Mouse (Mus musculus) hindbrain, embryonic 16.5 days (tissue): ENCODE measurements around the gene Gnai3. TPM values are rescaled to one million over a fixed set of nuclear protein-coding genes. Genes with fewer than 3 reads are reported as not detected.

Experiments
- ATAC-seq: fragments of 200-750 bp; cut with Nextera tagmentation; 2 replicates; pipeline ENCODE4 v1.8.0; 2017; ENCODE audit warnings: moderate TSS enrichment, moderate library complexity
- H3K27ac ChIP-seq: fragments of 300-500 bp; sonication (generic); 2 replicates; pipeline ENCODE4 v1.5.1; 2014; ENCODE audit warnings: low read depth, mild to moderate bottlenecking, control low read depth, low read length, moderate library complexity
- H3K27me3 ChIP-seq: fragments of 300-500 bp; sonication (generic); replicated peaks from 2 replicates; pipeline ENCODE4 v1.6.1; 2014; ENCODE audit warnings: low read length; ENCODE audit not compliant: control insufficient read depth, insufficient read depth
- H3K36me3 ChIP-seq: fragments of 300-500 bp; sonication (generic); 2 replicates; pipeline ENCODE4 v1.6.1; 2014; ENCODE audit warnings: mild to moderate bottlenecking, low read length, moderate library complexity, mixed read lengths; ENCODE audit not compliant: control insufficient read depth, insufficient read depth
- H3K4me1 ChIP-seq: fragments of 300-500 bp; sonication (generic); 2 replicates; pipeline ENCODE4 v1.6.1; 2014; ENCODE audit warnings: low read depth, low read length; ENCODE audit not compliant: control insufficient read depth, insufficient read depth
- H3K4me2 ChIP-seq: fragments of 300-500 bp; sonication (generic); 2 replicates; pipeline ENCODE4 v1.6.1; 2014; ENCODE audit warnings: mild to moderate bottlenecking, low read length, control low read depth, moderate library complexity
- H3K4me3 ChIP-seq: fragments of 300-500 bp; sonication (generic); 2 replicates; pipeline ENCODE4 v1.5.1; 2014; ENCODE audit warnings: mild to moderate bottlenecking, low read length, control low read depth, moderate library complexity
- H3K9ac ChIP-seq: fragments of 300-500 bp; sonication (generic); 2 replicates; pipeline ENCODE4 v1.6.1; 2014; ENCODE audit warnings: low read depth, mild to moderate bottlenecking, control low read depth, low read length, moderate library complexity
- H3K9me3 ChIP-seq: fragments of 300-500 bp; sonication (generic); 2 replicates; pipeline ENCODE4 v1.6.1; 2014; ENCODE audit warnings: mild to moderate bottlenecking, low read length, moderate library complexity; ENCODE audit not compliant: control insufficient read depth
- WGBS: fragments of 180-500 bp; shearing (Covaris S2); extraction: QIAGEN DNeasy Blood & Tissue Kit; methylation state at CpG from one replicate; pipeline ENCODE4 v1.1.7; 2014; 5-methylcytosine and 5-hydroxymethylcytosine counted together
- polyA plus RNA-seq: library from polyadenylated mRNA; unstranded; fragments of >200 nt; fragmentation: Nextera tagmentation; extraction: Ambion mirVana; gene quantifications from 2 replicates; pipeline ENCODE4 v1.2.1, GENCODE M21; 2015

The Gnai3 gene
- polyA plus RNA-seq, 1 experiment from 2014 or later, result 116 TPM

DNA sequence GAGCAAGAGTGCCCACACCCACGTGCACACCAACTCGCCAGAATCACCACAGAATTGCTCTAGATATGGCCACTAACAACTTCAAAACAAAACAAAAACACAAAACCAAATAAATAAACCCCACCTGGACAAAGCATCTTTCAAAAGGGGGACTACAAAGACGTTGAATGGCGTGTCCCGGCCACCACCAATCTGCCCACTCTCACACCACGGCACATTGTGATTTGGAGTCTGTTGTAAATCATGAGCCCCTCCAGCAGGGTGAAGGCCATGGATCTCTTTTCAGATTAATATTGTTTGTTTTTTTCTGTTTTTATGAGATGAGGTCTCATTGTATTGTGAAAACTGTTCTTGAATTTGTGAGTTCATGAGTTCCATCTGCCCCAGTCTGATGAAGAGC lies 43.9 kb downstream of the Gnai3 start:
- Histone ChIP-seq H3K27me3 (no peaks in the 10 kb centered on the region), H3K9me3 (no peaks in the 10 kb centered on the region), H3K4me3 (no peak overlapping the region), H3K9ac (no peak overlapping the region), H3K4me1 (no peaks in the 10 kb centered on the region; the same call in 1 of the 2 replicates), H3K36me3 (no peaks in the 10 kb centered on the region), H3K27ac (no peak overlapping the region), H3K4me2 (no peak overlapping the region)
- 73% methylated on average over 6 of the region's 6 CpGs for WGBS
- no peak for ATAC-seq

DNA sequence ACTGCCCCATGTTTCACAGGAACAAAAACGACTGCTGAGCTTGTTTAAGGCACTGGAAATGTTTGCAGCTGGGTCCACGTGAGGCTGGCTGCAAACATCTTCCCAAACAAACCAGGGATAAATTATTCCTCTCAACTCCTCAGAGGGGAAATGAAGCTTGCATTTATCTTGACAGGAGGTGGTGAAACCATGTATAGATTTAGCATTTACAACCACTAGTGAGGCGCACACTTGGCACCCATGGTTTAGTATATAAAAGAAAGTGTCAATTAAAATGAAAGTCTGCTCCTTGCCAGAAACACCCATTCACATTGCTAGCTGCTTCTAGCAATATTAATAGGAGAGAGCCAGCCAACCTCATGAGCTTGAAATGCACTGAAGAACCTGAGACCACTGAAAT lies 44.4 kb downstream of the Gnai3 start:
- no peak for ATAC-seq
- Histone ChIP-seq H3K4me1 (no peaks in the 10 kb centered on the region; the same call in 1 of the 2 replicates), H3K36me3 (no peaks in the 10 kb centered on the region), H3K27ac (no peak overlapping the region), H3K9ac (no peak overlapping the region), H3K9me3 (no peaks in the 10 kb centered on the region), H3K4me3 (no peak overlapping the region), H3K27me3 (no peaks in the 10 kb centered on the region), H3K4me2 (no peak overlapping the region)
- 33% methylated on average over 3 of the region's 3 CpGs for WGBS

DNA sequence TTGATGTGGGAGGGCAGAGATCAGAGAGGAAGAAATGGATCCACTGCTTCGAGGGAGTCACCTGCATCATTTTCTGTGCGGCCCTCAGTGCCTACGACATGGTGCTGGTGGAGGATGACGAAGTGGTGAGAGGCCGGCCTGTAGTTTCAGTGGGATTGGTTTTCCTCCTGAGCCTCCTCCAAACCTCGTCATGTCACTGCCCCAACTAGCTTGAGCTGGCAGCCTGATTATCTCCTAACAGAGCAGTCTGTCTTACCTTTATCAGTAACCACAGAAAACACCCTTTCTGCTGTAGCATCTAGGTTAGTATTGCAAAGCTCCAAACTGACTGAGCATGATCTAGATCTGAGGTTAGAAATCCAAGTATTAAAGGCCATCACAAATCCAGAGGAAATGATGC lies 47.6 kb downstream of the Gnai3 start:
- H3K27me3 ChIP-seq, result no peaks in the 10 kb centered on the region
- WGBS, result 92% methylated on average over 6 of the region's 6 CpGs

DNA sequence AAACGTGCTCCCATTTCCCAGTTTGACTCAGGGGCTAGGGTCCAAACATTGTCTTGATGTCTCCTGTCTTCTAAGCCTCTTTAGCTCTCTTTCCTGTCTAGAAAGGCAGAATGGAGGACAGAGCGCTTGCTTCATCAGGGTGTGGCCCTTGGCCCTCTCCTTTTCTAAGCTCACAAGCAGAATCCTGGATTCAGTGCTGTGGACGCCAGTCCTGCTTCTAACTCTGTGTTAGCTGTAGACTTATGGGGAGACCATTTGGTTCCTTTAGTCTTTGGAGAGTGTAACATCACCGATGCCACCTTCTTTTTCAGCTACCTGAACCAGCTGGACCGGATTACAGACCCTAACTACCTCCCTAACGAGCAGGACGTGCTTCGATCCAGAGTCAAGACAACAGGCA lies 48.3 kb downstream of the Gnai3 start:
- no peak overlapping the region for H3K4me2 ChIP-seq
- H3K9me3 ChIP-seq, result no peaks in the 10 kb centered on the region
- no peak for ATAC-seq
- H3K4me3 ChIP-seq, result no peak overlapping the region
- H3K27ac ChIP-seq, result no peak overlapping the region
- H3K36me3 ChIP-seq, result no peaks in the 10 kb centered on the region
- H3K27me3 ChIP-seq, result no peaks in the 10 kb centered on the region
- WGBS, result 92% methylated on average over 8 of the region's 8 CpGs
- no peak overlapping the region for H3K9ac ChIP-seq
- no peaks in the 10 kb centered on the region; the same call in 1 of the 2 replicates for H3K4me1 ChIP-seq

More for the DNA sequence above, 47.6 kb downstream of the Gnai3 start:
- Histone ChIP-seq H3K9me3 (no peaks in the 10 kb centered on the region), H3K36me3 (no peaks in the 10 kb centered on the region), H3K4me3 (no peak overlapping the region), H3K4me2 (no peak overlapping the region), H3K4me1 (no peaks in the 10 kb centered on the region; the same call in 1 of the 2 replicates), H3K27ac (no peak overlapping the region), H3K9ac (no peak overlapping the region)
- ATAC-seq, result no peak

DNA sequence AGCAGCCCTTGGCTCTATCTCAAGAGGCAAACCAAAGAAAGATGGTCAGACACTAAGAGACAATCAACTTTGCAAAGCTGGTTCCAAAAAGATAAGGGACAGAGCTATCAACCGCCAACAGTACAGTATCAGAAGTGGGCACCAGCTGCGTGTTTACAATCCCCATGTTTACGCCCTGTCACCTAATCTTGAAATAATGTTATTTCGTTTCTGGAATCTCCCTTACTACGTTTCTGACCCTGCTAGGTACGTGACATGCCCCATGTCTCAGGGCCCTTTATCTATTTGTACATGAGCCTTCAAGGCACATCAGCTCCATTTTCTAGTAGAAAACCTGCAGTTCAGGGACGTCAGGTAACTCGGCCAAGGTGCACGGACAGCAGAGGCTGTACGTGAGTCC lies 49.2 kb downstream of the Gnai3 start:
- WGBS, result 90% methylated on average over 10 of the region's 10 CpGs
- ATAC-seq, result no peak
- no peaks in the 10 kb centered on the region for H3K36me3 ChIP-seq
- no peak overlapping the region for H3K27ac ChIP-seq
- no peaks in the 10 kb centered on the region; the same call in 1 of the 2 replicates for H3K4me1 ChIP-seq
- H3K27me3 ChIP-seq, result no peaks in the 10 kb centered on the region
- no peak overlapping the region for H3K4me3 ChIP-seq
- H3K4me2 ChIP-seq, result no peak overlapping the region
- H3K9ac ChIP-seq, result no peak overlapping the region
- no peaks in the 10 kb centered on the region for H3K9me3 ChIP-seq

DNA sequence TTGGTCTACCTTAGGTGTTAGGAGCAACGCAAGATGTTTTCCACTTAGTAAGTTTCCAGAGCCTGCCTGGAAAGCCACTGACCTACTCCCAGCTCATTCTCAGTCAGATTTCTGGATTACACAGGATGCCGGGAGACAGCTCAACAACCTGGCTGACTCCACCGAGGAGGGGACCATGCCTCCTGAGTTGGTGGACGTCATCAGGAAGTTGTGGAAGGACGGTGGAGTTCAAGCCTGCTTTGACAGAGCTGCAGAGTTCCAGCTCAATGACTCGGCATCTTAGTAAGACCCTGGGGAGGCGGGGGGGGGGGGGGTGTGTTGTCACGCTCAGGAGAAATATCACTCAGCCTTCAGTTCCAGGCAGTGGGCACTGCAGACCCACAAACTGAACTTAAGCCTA lies 49.7 kb downstream of the Gnai3 start:
- Histone ChIP-seq H3K27me3 (no peaks in the 10 kb centered on the region), H3K36me3 (no peaks in the 10 kb centered on the region)
- no peak for ATAC-seq

DNA sequence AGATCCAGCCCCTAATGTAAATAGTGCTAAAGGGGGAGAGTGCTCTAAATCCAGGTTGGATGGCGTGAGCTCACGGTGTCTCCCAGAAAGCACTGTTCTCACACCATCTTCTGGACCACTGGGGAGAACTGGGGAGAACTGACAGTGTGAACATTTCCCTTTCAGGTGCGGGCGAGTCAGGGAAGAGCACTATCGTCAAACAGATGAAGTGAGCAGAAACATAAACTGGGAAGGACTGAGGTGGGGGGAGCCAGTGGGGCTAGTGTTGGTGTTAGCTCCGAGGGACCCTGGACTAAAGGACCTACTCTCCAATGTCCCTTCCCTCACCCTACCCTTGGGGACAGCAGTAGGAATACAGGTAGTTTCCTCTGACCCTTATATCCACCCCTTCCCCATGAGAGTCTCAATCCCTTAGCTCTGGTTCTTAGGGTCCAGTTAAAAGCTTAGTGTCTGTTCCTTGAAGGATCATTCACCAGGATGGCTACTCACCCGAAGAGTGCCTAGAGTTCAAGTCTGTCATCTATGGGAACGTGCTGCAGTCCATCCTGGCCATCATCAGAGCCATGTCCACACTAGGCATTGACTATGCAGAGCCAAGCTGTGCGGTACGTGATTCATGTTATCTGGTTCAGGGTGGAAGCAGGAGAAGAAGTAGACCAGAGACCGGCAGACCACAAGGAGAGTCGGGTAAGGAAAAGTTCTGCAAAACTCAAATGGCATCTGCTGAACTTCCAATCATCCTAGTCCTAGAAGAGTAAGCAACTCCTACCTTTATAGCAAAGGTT lies 50.8 kb downstream of the Gnai3 start:
- H3K27me3 ChIP-seq, result no peaks in the 10 kb centered on the region
- H3K4me1 ChIP-seq, result no peaks in the 10 kb centered on the region
- no peaks in the 10 kb centered on the region for H3K36me3 ChIP-seq
- no peak overlapping the region for H3K4me2 ChIP-seq
- no peak overlapping the region for H3K9ac ChIP-seq
- H3K4me3 ChIP-seq, result no peak overlapping the region
- no peak overlapping the region for H3K27ac ChIP-seq
- no peak for ATAC-seq
- H3K9me3 ChIP-seq, result no peaks in the 10 kb centered on the region
- 94% methylated on average over 12 of the region's 12 CpGs for WGBS

More for the DNA sequence above, 49.7 kb downstream of the Gnai3 start:
- Histone ChIP-seq H3K4me3 (no peak overlapping the region), H3K4me2 (no peak overlapping the region), H3K9ac (no peak overlapping the region), H3K27ac (no peak overlapping the region), H3K9me3 (no peaks in the 10 kb centered on the region), H3K4me1 (no peaks in the 10 kb centered on the region; the same call in 1 of the 2 replicates)
- 72% methylated on average over 8 of the region's 8 CpGs for WGBS

DNA sequence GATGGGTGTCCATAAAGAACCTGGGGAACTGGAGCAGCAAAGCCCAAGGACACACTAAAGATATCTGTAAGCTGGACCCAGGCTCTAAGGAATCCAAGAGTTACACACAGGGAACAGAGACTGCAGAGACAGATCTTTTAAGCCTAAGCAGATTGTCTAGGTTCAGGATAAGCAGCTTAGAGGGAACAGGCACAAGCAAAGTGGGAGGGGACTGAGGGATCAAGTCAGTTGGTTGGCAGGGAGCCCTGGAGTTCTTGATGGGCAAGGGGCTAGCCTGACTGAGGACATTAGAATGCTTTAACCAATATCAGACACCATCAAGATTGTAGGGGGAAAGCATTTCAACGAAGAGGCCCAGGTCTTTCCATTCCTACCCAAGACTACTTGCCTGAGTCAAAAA lies 51.8 kb downstream of the Gnai3 start:
- no peak for ATAC-seq
- Histone ChIP-seq H3K9ac (no peak overlapping the region), H3K9me3 (no peaks in the 10 kb centered on the region), H3K4me3 (no peak overlapping the region), H3K36me3 (no peaks in the 10 kb centered on the region), H3K4me2 (no peak overlapping the region), H3K27ac (no peak overlapping the region), H3K4me1 (no peaks in the 10 kb centered on the region), H3K27me3 (no peaks in the 10 kb centered on the region)
- 76% methylated on average over 1 of the region's 1 CpGs for WGBS

DNA sequence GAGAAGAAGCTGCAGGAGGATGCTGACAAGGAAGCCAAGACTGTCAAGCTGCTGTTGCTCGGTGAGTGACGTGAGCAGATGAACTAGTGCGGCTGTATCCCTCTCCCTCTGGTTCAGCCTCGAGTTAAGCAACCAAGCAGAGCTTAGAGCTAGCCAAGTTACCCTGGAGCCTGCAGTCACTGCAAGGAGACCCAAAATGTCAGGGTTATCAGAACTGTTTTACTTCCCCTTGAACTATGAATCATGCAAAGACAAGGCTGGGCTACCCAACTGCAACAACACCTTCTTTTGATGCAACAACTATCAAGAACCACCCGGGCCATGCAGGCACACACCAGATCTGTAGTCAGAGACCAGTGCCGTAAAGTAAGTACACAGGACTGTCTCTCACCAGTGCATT lies 52.6 kb downstream of the Gnai3 start:
- WGBS, result 62% methylated on average over 6 of the region's 6 CpGs
- no peaks in the 10 kb centered on the region for H3K27me3 ChIP-seq
- no peak overlapping the region for H3K4me2 ChIP-seq
- no peaks in the 10 kb centered on the region for H3K36me3 ChIP-seq
- H3K27ac ChIP-seq, result no peak overlapping the region
- H3K9me3 ChIP-seq, result no peaks in the 10 kb centered on the region
- no peaks in the 10 kb centered on the region for H3K4me1 ChIP-seq
- H3K9ac ChIP-seq, result no peak overlapping the region
- H3K4me3 ChIP-seq, result no peak overlapping the region
- ATAC-seq, result no peak
